Mouse (Mus musculus): Measurements from ENCODE around the gene Map4.

DNA sequence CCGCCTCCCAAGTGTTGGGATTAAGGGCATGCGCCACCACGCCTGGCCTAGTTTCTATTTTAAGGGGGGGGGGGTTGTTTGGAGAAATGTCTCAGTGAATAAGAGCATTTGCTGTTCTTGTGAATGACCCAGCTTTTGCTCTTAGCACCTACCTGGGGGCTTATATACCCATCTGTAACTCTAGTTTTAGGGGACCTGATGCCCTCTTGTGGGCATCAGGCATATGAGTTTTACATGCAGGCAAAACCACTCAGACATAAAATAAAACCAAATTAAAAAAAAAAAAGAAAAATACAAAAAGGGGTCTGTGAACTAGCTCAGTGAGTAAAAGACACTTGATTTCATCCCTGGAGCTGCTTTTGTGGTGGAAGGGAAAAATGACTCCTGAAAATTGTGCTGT, 8.1 kb downstream of the Map4 start:
- TF ChIP-seq CTCF (IDR thresholded peaks at IDR 0.05; ENCODE audit: low read depth) (peak; percentile 29), EP300 (IDR thresholded peaks at IDR 0.05; ENCODE audit: low read depth) (no peak)

Measured in liver, postnatal 0 days (tissue).